Mouse (Mus musculus) gastrocnemius, postnatal 36 days (tissue): ENCODE measurements around the gene Tnc. TPM values are rescaled to one million over a fixed set of nuclear protein-coding genes. Genes with fewer than 3 reads are reported as not detected.
"Not testable (repeated sequence)": the region's sequence is repeated elsewhere in the genome, so short reads cannot be mapped to it uniquely, and the experiment has no call there.

Experiments
- DNase-seq, 2 experiments: peaks; one replicate each; pipeline ENCODE4 v3.0.0; 2022
- intact Hi-C: fragments of 180-260 bp; cut with DNase I; formaldehyde crosslinking; loops from one replicate; pipeline ENCODE4 v1.15.1; 2025
- total RNA-seq, 2 experiments: library from RNA; stranded (reverse); gene quantifications; 2 replicates each; pipeline ENCODE4 v1.2.3; 2021

Tnc gene
- total RNA-seq, 2 experiments from 2014 or later, result 4.3 to 4.8 TPM

GRCm38 (mm10) chr4:63972536-63972935 is 74.3 kb downstream of the Tnc start:
- intact Hi-C loops, result no loop called here
- DNase-seq, result no peak

- DNase-seq, result no peak
- intact Hi-C loops, result no loop called here
Measured at GRCm38 (mm10) chr4:63971762-63972161, 75.1 kb downstream of the Tnc start.

GRCm38 (mm10) chr4:63970925-63971324 is 75.9 kb downstream of the Tnc start:
- no peak for DNase-seq
- intact Hi-C loops, result no loop called here

GRCm38 (mm10) chr4:63969891-63970290 is 76.9 kb downstream of the Tnc start:
- DNase-seq, result no peak
- intact Hi-C loops, result no loop called here

GRCm38 (mm10) chr4:63963410-63963809 is 83.4 kb downstream of the Tnc start:
- intact Hi-C loops, result no loop called here
- no peak for DNase-seq

GRCm38 (mm10) chr4:63961858-63962468 is 84.9 kb downstream of the Tnc start:
- intact Hi-C loops, result no loop called here
- no peak for DNase-seq

- DNase-seq, result no peak
- intact Hi-C loops, result no loop called here
Measured at GRCm38 (mm10) chr4:63958601-63959000, 88.2 kb downstream of the Tnc start.

- no peak for DNase-seq
- intact Hi-C loops, result no loop called here
Measured at GRCm38 (mm10) chr4:63950054-63950453, 96.8 kb downstream of the Tnc start.

- DNase-seq, result not testable (repeated sequence)
- intact Hi-C loops, result loop anchor here (1.0 to 5.0 kb wide), 5 partner anchors 106 to 581 kb away; no protein-coding TSS in a partner anchor
Measured at GRCm38 (mm10) chr4:63948688-63949073, 98.1 kb downstream of the Tnc start.

- peak in 1 of 2 experiments; percentile 24 for DNase-seq
- intact Hi-C loops, result loop anchor here (1.0 to 5.0 kb wide), 5 partner anchors 106 to 581 kb away; no protein-coding TSS in a partner anchor
Measured at GRCm38 (mm10) chr4:63948066-63948687, 98.6 kb downstream of the Tnc start.

GRCm38 (mm10) chr4:63943813-63944212 is 103.0 kb downstream of the Tnc start:
- intact Hi-C loops, result no loop called here
- no peak for DNase-seq

- no peak for DNase-seq
- intact Hi-C loops, result no loop called here
Measured at GRCm38 (mm10) chr4:63942875-63943274, 103.9 kb downstream of the Tnc start.

- DNase-seq, result no peak
- intact Hi-C loops, result no loop called here
Measured at GRCm38 (mm10) chr4:63941420-63941819, 105.4 kb downstream of the Tnc start.

GRCm38 (mm10) chr4:63939428-63939827 is 107.4 kb downstream of the Tnc start:
- no peak for DNase-seq
- intact Hi-C loops, result no loop called here

GRCm38 (mm10) chr4:63935960-63936359 is 110.9 kb downstream of the Tnc start:
- DNase-seq, result no peak
- intact Hi-C loops, result no loop called here

GRCm38 (mm10) chr4:63935314-63935713 is 111.5 kb downstream of the Tnc start:
- no peak for DNase-seq

GRCm38 (mm10) chr4:63930863-63931262 is 116.0 kb downstream of the Tnc start:
- intact Hi-C loops, result no loop called here
- no peak for DNase-seq

More at GRCm38 (mm10) chr4:63935314-63935713, 111.5 kb downstream of the Tnc start:
- intact Hi-C loops, result no loop called here

- DNase-seq, result no peak
- intact Hi-C loops, result no loop called here
Measured at GRCm38 (mm10) chr4:63929490-63929889, 117.3 kb downstream of the Tnc start.

- intact Hi-C loops, result no loop called here
- DNase-seq, result no peak
Measured at GRCm38 (mm10) chr4:63928192-63928591, 118.6 kb downstream of the Tnc start.

- intact Hi-C loops, result no loop called here
- DNase-seq, result no peak
Measured at GRCm38 (mm10) chr4:63917181-63917580, 129.6 kb downstream of the Tnc start.

- intact Hi-C loops, result no loop called here
Measured at GRCm38 (mm10) chr4:63916753-63917152, 130.1 kb downstream of the Tnc start.

GRCm38 (mm10) chr4:63916288-63916687 is 130.5 kb downstream of the Tnc start:
- intact Hi-C loops, result no loop called here
- no peak for DNase-seq

More at GRCm38 (mm10) chr4:63916753-63917152, 130.1 kb downstream of the Tnc start:
- no peak for DNase-seq
